Comparison of ENCODE assay signal across 8 mouse cellular contexts in the genomic region with DNA sequence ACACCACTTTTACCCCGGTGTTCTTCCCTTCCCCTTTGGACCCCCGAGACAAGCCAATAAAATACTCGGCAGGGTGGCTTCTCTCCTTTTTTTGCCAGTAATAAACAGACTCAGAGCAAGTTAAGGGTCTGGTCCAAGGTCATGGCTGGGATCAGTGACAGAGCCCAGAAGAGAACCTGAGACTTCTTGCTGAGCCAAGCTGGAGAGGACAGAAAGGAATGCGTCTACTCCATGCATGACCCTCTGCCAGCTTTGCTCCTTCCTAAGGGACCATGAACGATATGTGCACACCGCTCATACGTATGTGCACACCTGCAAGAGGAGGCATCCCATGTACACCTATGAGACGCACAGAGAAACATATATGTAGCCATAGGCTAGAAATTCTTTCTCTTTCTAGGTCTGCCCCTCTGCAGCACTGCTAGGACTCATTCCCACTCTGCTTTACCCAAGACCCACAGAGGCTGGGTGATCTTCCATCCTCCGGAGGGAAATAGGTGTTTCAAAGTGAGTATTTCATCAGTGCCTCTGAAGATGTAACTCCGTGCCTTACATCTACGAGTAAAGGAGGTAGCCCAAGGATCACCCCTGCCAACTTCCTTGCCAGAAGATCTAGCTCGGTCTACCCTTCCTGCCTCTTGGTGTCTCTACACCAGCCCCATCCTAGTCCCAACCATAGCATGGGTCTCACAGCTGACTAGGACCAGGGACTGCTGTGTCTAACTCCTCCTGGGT. TPM values are rescaled to one million over a fixed set of nuclear protein-coding genes. Genes with fewer than 3 reads are reported as not detected.
A peak's percentile ranks its signal among the peaks of the same experiment; 100 is the strongest.
DNase-seq lines count a peak whose midpoint lies in the region; ATAC-seq lines count a peak whose summit lies in the region.

No protein-coding gene starts in this region.

- WGBS in heart, embryonic 16.5 days: 49% methylated on average over 12 of the region's 12 CpGs
- 55% methylated on average over 12 of the region's 12 CpGs for WGBS in hindbrain, embryonic 12.5 days
- WGBS in midbrain, embryonic 14.5 days: 50% methylated on average over 12 of the region's 12 CpGs

- intact Hi-C loops in heart, postnatal 36 days (cut with DNase I): no loop called here

- H3K27me3 ChIP-seq in heart, embryonic 16.5 days (ENCODE audit: control insufficient read depth, insufficient read depth, low read length): peaks cover 7% of the 10 kb centered on the region
- H3K27me3 ChIP-seq in hindbrain, embryonic 12.5 days: peaks cover 14% of the 10 kb centered on the region
- no peaks in the 10 kb centered on the region for H3K27me3 ChIP-seq in midbrain, embryonic 14.5 days (ENCODE audit: control insufficient read depth, insufficient read depth, low read length)

- ATAC-seq in heart, embryonic 16.5 days (replicated peaks; ENCODE audit: extremely low read depth, insufficient read depth, low FRiP score): no peak
- no peak for ATAC-seq in hindbrain, embryonic 12.5 days (ENCODE audit: low FRiP score)
- no peak for ATAC-seq in midbrain, embryonic 14.5 days (ENCODE audit: low FRiP score, low TSS enrichment)

- no peak for DNase-seq in heart, postnatal 36 days
- DNase-seq in midbrain, embryonic 14.5 days: no peak
- DNase-seq in T-cell, adult 2 months (ENCODE audit: low spot score): no peak
- no peak for DNase-seq in adrenal gland, adult 8-10 months
- DNase-seq in left cerebral cortex, adult 11 months (ENCODE audit: low spot score): no peak

- H3K36me3 ChIP-seq in heart, embryonic 16.5 days (ENCODE audit: control insufficient read depth, insufficient read depth): no peaks in the 10 kb centered on the region
- no peaks in the 10 kb centered on the region for H3K36me3 ChIP-seq in hindbrain, embryonic 12.5 days
- H3K36me3 ChIP-seq in midbrain, embryonic 14.5 days (ENCODE audit: control insufficient read depth, insufficient read depth, low read length): no peaks in the 10 kb centered on the region

- no peaks in the 10 kb centered on the region for H3K9me3 ChIP-seq in heart, embryonic 16.5 days (replicated peaks; ENCODE audit: control insufficient read depth, low read length)
- no peaks in the 10 kb centered on the region for H3K9me3 ChIP-seq in hindbrain, embryonic 12.5 days (replicated peaks)
- no peaks in the 10 kb centered on the region for H3K9me3 ChIP-seq in midbrain, embryonic 14.5 days (ENCODE audit: control insufficient read depth, low read length)

- no peak overlapping the region for H3K27ac ChIP-seq in heart, embryonic 16.5 days (ENCODE audit: low read length)
- peak overlapping the region; percentile 28; the same call in 1 of the 2 replicates for H3K27ac ChIP-seq in brown adipose tissue, adult 24 weeks (replicated peaks; ENCODE audit: low read depth, low read length)
- peak overlapping the region; percentile 74; the same call in 1 of the 2 replicates for H3K27ac ChIP-seq in hindbrain, embryonic 12.5 days
- H3K27ac ChIP-seq in midbrain, embryonic 14.5 days (replicated peaks; ENCODE audit: low read depth, low read length): no peak overlapping the region

- peak overlapping the region; percentile 88 for H3K4me2 ChIP-seq in heart, embryonic 16.5 days (ENCODE audit: low read depth, low read length)
- H3K4me2 ChIP-seq in hindbrain, embryonic 12.5 days (replicated peaks): peak overlapping the region; percentile 62
- peak overlapping the region; percentile 78 for H3K4me2 ChIP-seq in midbrain, embryonic 14.5 days (ENCODE audit: low read length)

- peak overlapping the region; percentile 73 for H3K4me3 ChIP-seq in heart, embryonic 16.5 days (ENCODE audit: low read length)
- peak overlapping the region; percentile 62 for H3K4me3 ChIP-seq in brown adipose tissue, adult 24 weeks (ENCODE audit: insufficient read depth, low read depth, low read length)
- H3K4me3 ChIP-seq in hindbrain, embryonic 12.5 days: peak overlapping the region; percentile 53
- H3K4me3 ChIP-seq in midbrain, embryonic 14.5 days (replicated peaks; ENCODE audit: low read depth, low read length): peak overlapping the region; percentile 65

- H3K9ac ChIP-seq in heart, embryonic 16.5 days (ENCODE audit: low read length): peak overlapping the region; percentile 81
- H3K9ac ChIP-seq in hindbrain, embryonic 12.5 days: peak overlapping the region; percentile 62
- H3K9ac ChIP-seq in midbrain, embryonic 14.5 days (replicated peaks; ENCODE audit: low read length): peak overlapping the region; percentile 78

- H3K4me1 ChIP-seq in heart, embryonic 16.5 days (ENCODE audit: control insufficient read depth, insufficient read depth, low read length): peaks cover 23% of the 10 kb centered on the region
- H3K4me1 ChIP-seq in brown adipose tissue, adult 24 weeks (ENCODE audit: control insufficient read depth, insufficient read depth, insufficient read length, low read length): peaks cover 6% of the 10 kb centered on the region
- peaks cover 26% of the 10 kb centered on the region for H3K4me1 ChIP-seq in hindbrain, embryonic 12.5 days
- peaks cover 24% of the 10 kb centered on the region for H3K4me1 ChIP-seq in midbrain, embryonic 14.5 days (ENCODE audit: control insufficient read depth, insufficient read depth, low read length)

RNA-seq across cellular contexts. Expression of gene 6430571L13Rik, which starts 0.7 kb away (rescaled TPM):
- 1.2 and 1.5 TPM in 2 replicates for polyA plus RNA-seq in heart, embryonic 16.5 days (2015; fragmentation: Nextera tagmentation; extraction: Ambion mirVana)
- total RNA-seq in heart, postnatal 36 days (2021): 1 to 10 TPM; 4.2 to 5.3 TPM
- polyA plus RNA-seq in brown adipose tissue, adult 24 weeks (2012; ENCODE audit: insufficient read depth, insufficient read length, missing spikeins): 8.8 and 22.5 TPM in 2 replicates
- polyA plus RNA-seq in hindbrain, embryonic 12.5 days (2016; fragmentation: Nextera tagmentation; extraction: Ambion mirVana): 3.6 and 4.7 TPM in 2 replicates
- polyA plus RNA-seq in midbrain, embryonic 14.5 days (2014; fragmentation: Nextera tagmentation; extraction: Ambion mirVana): 4.1 and 6.3 TPM in 2 replicates
- 1 to 10 TPM; 1.0 to 1.6 (median 1.3) TPM for total RNA-seq in adrenal gland, adult 8-10 months (2022)

RNA-seq across cellular contexts. Expression of gene Hemk1, which starts 2.9 kb away (rescaled TPM):
- 10.2 and 14.4 TPM in 2 replicates for polyA plus RNA-seq in heart, embryonic 16.5 days (2015; fragmentation: Nextera tagmentation; extraction: Ambion mirVana)
- 10 to 100 TPM; 22.3 to 22.6 TPM for total RNA-seq in heart, postnatal 36 days (2021)
- polyA plus RNA-seq in brown adipose tissue, adult 24 weeks (2012; ENCODE audit: insufficient read depth, insufficient read length, missing spikeins): 52.8 and 58.3 TPM in 2 replicates
- polyA plus RNA-seq in hindbrain, embryonic 12.5 days (2016; fragmentation: Nextera tagmentation; extraction: Ambion mirVana): 12.1 and 14.1 TPM in 2 replicates
- polyA plus RNA-seq in midbrain, embryonic 14.5 days (2014; fragmentation: Nextera tagmentation; extraction: Ambion mirVana): 20.9 and 21.7 TPM in 2 replicates
- total RNA-seq in adrenal gland, adult 8-10 months (2022): 10 to 100 TPM; 11.6 to 19.6 (median 17.9) TPM

RNA-seq across cellular contexts. Expression of gene Cish, which starts 45.3 kb away (rescaled TPM):
- 43.4 and 44.4 TPM in 2 replicates for polyA plus RNA-seq in heart, embryonic 16.5 days (2015; fragmentation: Nextera tagmentation; extraction: Ambion mirVana)
- total RNA-seq in heart, postnatal 36 days (2021): 100 to 1,000 TPM; 145 to 149 TPM
- 23.1 and 44.9 TPM in 2 replicates for polyA plus RNA-seq in brown adipose tissue, adult 24 weeks (2012; ENCODE audit: insufficient read depth, insufficient read length, missing spikeins)
- 6.8 and 8.0 TPM in 2 replicates for polyA plus RNA-seq in hindbrain, embryonic 12.5 days (2016; fragmentation: Nextera tagmentation; extraction: Ambion mirVana)
- 5.0 and 5.5 TPM in 2 replicates for polyA plus RNA-seq in midbrain, embryonic 14.5 days (2014; fragmentation: Nextera tagmentation; extraction: Ambion mirVana)
- 10 to 100 TPM in 1 of 4 experiments, 1 to 10 TPM in 3; 4.1 to 62.8 (median 6.5) TPM for total RNA-seq in adrenal gland, adult 8-10 months (2022)

RNA-seq across cellular contexts. Expression of gene Mapkapk3, which starts 51.4 kb away (rescaled TPM):
- polyA plus RNA-seq in heart, embryonic 16.5 days (2015; fragmentation: Nextera tagmentation; extraction: Ambion mirVana): 11.4 and 13.1 TPM in 2 replicates
- total RNA-seq in heart, postnatal 36 days (2021): 10 to 100 TPM; 27.0 to 33.6 TPM
- polyA plus RNA-seq in brown adipose tissue, adult 24 weeks (2012; ENCODE audit: insufficient read depth, insufficient read length, missing spikeins): 18.4 and 23.6 TPM in 2 replicates
- 3.9 and 5.0 TPM in 2 replicates for polyA plus RNA-seq in hindbrain, embryonic 12.5 days (2016; fragmentation: Nextera tagmentation; extraction: Ambion mirVana)
- polyA plus RNA-seq in midbrain, embryonic 14.5 days (2014; fragmentation: Nextera tagmentation; extraction: Ambion mirVana): 1.5 and 1.8 TPM in 2 replicates
- 10 to 100 TPM; 32.7 to 41.4 (median 34.9) TPM for total RNA-seq in adrenal gland, adult 8-10 months (2022)

RNA-seq across cellular contexts. Expression of gene Cacna2d2, which starts 58.3 kb away (rescaled TPM):
- 2.2 and 2.6 TPM in 2 replicates for polyA plus RNA-seq in heart, embryonic 16.5 days (2015; fragmentation: Nextera tagmentation; extraction: Ambion mirVana)
- 10 to 100 TPM; 10.5 to 13.3 TPM for total RNA-seq in heart, postnatal 36 days (2021)
- not detected in 2 replicates for polyA plus RNA-seq in brown adipose tissue, adult 24 weeks (2012; ENCODE audit: insufficient read depth, insufficient read length, missing spikeins)
- polyA plus RNA-seq in hindbrain, embryonic 12.5 days (2016; fragmentation: Nextera tagmentation; extraction: Ambion mirVana): 4.6 and 4.7 TPM in 2 replicates
- polyA plus RNA-seq in midbrain, embryonic 14.5 days (2014; fragmentation: Nextera tagmentation; extraction: Ambion mirVana): 7.9 and 10.6 TPM in 2 replicates
- total RNA-seq in adrenal gland, adult 8-10 months (2022): 10 to 100 TPM in 2 of 4 experiments, 1 to 10 TPM in 2; 9.1 to 17.3 (median 11.7) TPM

Comparison
In these comparisons a context has a peak if more than half of its experiments do, and no peak if none do; other contexts are left out.
1. H3K27ac ChIP-seq: peak in brown adipose tissue, adult 24 weeks (single experiment) and hindbrain, embryonic 12.5 days (single experiment); none in heart, embryonic 16.5 days (single experiment) and midbrain, embryonic 14.5 days (single experiment).
2. Peak in every context shown above with its lines, with median percentiles within 50 percentile points of each other: H3K4me2 ChIP-seq, H3K4me3 ChIP-seq and H3K9ac ChIP-seq.